Mouse (Mus musculus): ENCODE results near the gene Apom. TPM values are rescaled to one million over a fixed set of nuclear protein-coding genes. Genes with fewer than 3 reads are reported as not detected.

Gene Apom
- polyA plus RNA-seq, 2 experiments: 1.1 TPM; not detected in 1

DNA sequence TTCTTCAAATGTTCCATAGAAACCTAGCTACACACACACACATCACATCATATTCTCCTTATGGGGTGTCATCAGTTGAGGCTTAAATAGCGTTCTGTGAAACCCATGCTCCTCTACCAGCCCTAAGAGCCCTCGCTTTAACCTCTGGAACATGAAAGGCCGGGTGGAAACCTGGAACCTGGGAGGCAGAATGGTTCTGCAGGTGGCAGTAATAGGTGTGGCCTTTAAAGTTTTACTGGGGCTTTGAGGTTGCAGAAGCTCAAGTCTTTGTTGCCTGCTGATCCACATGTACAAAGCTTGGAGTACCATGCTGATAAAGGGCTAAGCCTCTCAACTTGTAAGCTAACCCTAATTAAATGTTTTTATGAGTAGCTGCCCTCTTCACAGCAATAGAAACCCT, 15.5 kb upstream of the Apom start:
- DNase-seq (ENCODE audit: low spot score) (no peak), ATAC-seq (ENCODE audit: low FRiP score, low read depth) (0 out of 2 replicates have a peak, but pooled peaks have one; percentile 1)
- Histone ChIP-seq H3K4me1 (ENCODE audit: control insufficient read depth, insufficient read depth, low read length) (no peaks in the 10 kb centered on the region), H3K9me3 (ENCODE audit: control insufficient read depth, low read length) (no peaks in the 10 kb centered on the region), H3K4me3 (replicated peaks; ENCODE audit: low read length) (no peak overlapping the region), H3K27me3 (ENCODE audit: control insufficient read depth, insufficient read depth, low read length) (no peaks in the 10 kb centered on the region), H3K27ac (replicated peaks; ENCODE audit: low read depth, low read length) (no peak overlapping the region), H3K36me3 (ENCODE audit: control insufficient read depth, insufficient read depth, low read length) (peaks cover 99% of the 10 kb centered on the region), H3K9ac (ENCODE audit: low read depth, low read length, severe bottlenecking) (no peak overlapping the region), H3K4me2 (replicated peaks; ENCODE audit: low read depth, low read length, severe bottlenecking) (no peak overlapping the region)
- WGBS: 39% methylated on average over 3 of the region's 3 CpGs
- no peak for TF ChIP-seq POLR2A (IDR thresholded peaks at IDR 0.05; ENCODE audit: borderline replicate concordance, extremely low read depth, insufficient read depth, insufficient read length)

DNA sequence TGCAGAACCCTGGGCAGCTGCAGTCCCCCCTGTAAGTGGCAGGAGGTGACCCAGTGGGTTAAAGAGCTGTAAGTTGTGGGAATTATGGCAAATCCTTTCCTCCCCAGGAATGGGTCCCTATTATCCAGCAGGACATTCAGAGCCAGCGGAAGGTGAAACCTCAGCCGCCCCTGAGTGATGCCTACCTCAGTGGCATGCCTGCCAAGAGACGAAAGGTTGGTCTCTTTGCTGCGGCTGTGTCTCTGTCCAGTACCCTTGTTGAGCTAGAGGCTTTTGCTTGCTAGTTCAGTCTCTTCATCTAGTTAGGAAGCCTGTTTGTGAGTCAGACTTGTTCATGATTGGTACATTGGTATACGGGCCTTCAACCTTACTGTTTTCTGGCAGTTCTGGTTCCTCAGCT, 14.3 kb upstream of the Apom start:
- Histone ChIP-seq H3K36me3 (ENCODE audit: control insufficient read depth, insufficient read depth, low read length) (peaks cover 99% of the 10 kb centered on the region), H3K27ac (replicated peaks; ENCODE audit: low read depth, low read length) (no peak overlapping the region), H3K27me3 (ENCODE audit: control insufficient read depth, insufficient read depth, low read length) (no peaks in the 10 kb centered on the region), H3K4me3 (replicated peaks; ENCODE audit: low read length) (no peak overlapping the region), H3K4me2 (replicated peaks; ENCODE audit: low read depth, low read length, severe bottlenecking) (no peak overlapping the region), H3K9ac (ENCODE audit: low read depth, low read length, severe bottlenecking) (no peak overlapping the region), H3K9me3 (ENCODE audit: control insufficient read depth, low read length) (no peaks in the 10 kb centered on the region), H3K4me1 (ENCODE audit: control insufficient read depth, insufficient read depth, low read length) (no peaks in the 10 kb centered on the region)
- 85% methylated on average over 5 of the region's 5 CpGs for WGBS
- ATAC-seq (ENCODE audit: low FRiP score, low read depth) (no peak), DNase-seq (ENCODE audit: low spot score) (no peak)
- TF ChIP-seq POLR2A (IDR thresholded peaks at IDR 0.05; ENCODE audit: borderline replicate concordance, extremely low read depth, insufficient read depth, insufficient read length): no peak

DNA sequence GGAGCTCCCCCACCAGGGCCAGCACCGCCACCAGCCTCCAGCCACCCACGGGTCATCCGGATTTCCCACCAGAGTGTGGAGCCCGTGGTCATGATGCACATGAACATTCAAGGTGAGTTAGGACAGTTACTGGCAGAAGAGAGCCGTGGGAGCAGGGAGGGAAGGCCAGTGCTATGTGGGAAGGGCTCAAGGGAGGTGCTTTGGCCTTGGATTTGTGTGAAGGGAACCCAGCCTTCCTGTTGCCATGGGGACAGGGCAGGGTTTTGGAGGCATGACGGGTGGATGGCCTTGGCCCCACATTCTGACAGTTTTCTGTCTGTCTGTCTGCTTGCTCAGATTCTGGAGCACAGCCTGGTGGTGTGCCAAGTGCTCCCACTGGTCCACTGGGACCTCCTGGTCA, 10.1 kb upstream of the Apom start:
- ATAC-seq (ENCODE audit: low FRiP score, low read depth): no peak
- Histone ChIP-seq H3K4me3 (replicated peaks; ENCODE audit: low read length) (no peak overlapping the region), H3K27ac (replicated peaks; ENCODE audit: low read depth, low read length) (no peak overlapping the region), H3K27me3 (ENCODE audit: control insufficient read depth, insufficient read depth, low read length) (no peaks in the 10 kb centered on the region), H3K4me1 (ENCODE audit: control insufficient read depth, insufficient read depth, low read length) (0 out of 2 replicates have a peak, but pooled peaks cover 3% of the 10 kb centered on the region), H3K36me3 (ENCODE audit: control insufficient read depth, insufficient read depth, low read length) (peaks cover 90% of the 10 kb centered on the region), H3K9ac (ENCODE audit: low read depth, low read length, severe bottlenecking) (no peak overlapping the region), H3K4me2 (replicated peaks; ENCODE audit: low read depth, low read length, severe bottlenecking) (no peak overlapping the region), H3K9me3 (ENCODE audit: control insufficient read depth, low read length) (no peaks in the 10 kb centered on the region)
- no peak for DNase-seq (ENCODE audit: low spot score)
- 90% methylated on average over 6 of the region's 6 CpGs for WGBS
- no peak for TF ChIP-seq POLR2A (IDR thresholded peaks at IDR 0.05; ENCODE audit: borderline replicate concordance, extremely low read depth, insufficient read depth, insufficient read length)

DNA sequence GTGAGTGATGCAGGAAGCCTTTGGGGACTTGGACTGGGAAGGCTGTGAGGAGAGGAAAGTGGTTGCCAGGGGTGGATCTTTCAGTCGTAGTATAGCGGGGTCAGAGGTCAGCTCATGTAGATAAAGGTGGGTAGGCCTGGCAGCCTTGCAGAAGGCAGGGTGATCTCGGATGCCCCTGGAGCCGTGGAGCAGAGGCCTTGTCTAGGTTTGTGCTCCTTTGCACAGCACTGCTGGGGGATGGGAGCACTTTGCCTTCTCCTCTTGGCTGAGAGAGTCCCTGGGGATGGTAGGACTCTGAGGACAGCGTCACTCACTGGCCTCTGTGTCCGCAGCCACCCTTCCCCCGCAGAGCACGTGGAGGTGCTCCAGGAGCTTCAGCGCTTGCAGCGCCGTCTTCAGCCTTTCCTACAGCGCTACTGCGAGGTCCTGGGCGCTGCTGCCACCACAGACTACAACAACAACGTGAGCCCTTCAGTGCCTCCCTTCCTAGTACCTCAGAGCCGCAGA, 8.7 kb upstream of the Apom start:
- Histone ChIP-seq H3K27ac (replicated peaks; ENCODE audit: low read depth, low read length) (no peak overlapping the region), H3K4me2 (replicated peaks; ENCODE audit: low read depth, low read length, severe bottlenecking) (no peak overlapping the region), H3K36me3 (ENCODE audit: control insufficient read depth, insufficient read depth, low read length) (peaks cover 76% of the 10 kb centered on the region), H3K9me3 (ENCODE audit: control insufficient read depth, low read length) (no peaks in the 10 kb centered on the region), H3K9ac (ENCODE audit: low read depth, low read length, severe bottlenecking) (no peak overlapping the region), H3K27me3 (ENCODE audit: control insufficient read depth, insufficient read depth, low read length) (no peaks in the 10 kb centered on the region), H3K4me1 (ENCODE audit: control insufficient read depth, insufficient read depth, low read length) (peaks cover 9% of the 10 kb centered on the region; the same call in 1 of the 2 replicates), H3K4me3 (replicated peaks; ENCODE audit: low read length) (no peak overlapping the region)
- ATAC-seq (ENCODE audit: low FRiP score, low read depth) (no peak), DNase-seq (ENCODE audit: low spot score) (no peak)
- WGBS: 84% methylated on average over 16 of the region's 16 CpGs
- no peak for TF ChIP-seq POLR2A (IDR thresholded peaks at IDR 0.05; ENCODE audit: borderline replicate concordance, extremely low read depth, insufficient read depth, insufficient read length)

DNA sequence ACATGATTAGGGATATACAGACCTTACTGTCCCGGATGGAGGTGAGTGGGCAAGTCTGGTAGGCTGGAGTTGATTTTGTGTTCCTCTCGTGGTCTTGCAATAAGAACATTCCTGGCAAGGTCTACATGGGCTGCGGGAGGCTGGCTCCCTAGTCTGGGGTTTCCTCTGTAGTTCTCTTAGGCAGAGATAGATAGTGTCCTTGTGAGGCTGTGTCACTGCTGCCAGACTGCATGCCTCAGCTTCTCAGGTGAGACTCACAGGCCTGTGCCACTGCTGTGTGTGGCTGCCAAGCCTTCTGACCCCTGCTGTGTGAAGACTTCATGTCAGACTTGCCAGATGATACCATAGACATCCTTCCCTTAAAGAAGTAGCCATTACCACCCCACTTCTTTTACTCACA, 7.4 kb upstream of the Apom start:
- Histone ChIP-seq H3K4me1 (ENCODE audit: control insufficient read depth, insufficient read depth, low read length) (peaks cover 9% of the 10 kb centered on the region; the same call in 1 of the 2 replicates), H3K9ac (ENCODE audit: low read depth, low read length, severe bottlenecking) (no peak overlapping the region), H3K4me2 (replicated peaks; ENCODE audit: low read depth, low read length, severe bottlenecking) (no peak overlapping the region), H3K9me3 (ENCODE audit: control insufficient read depth, low read length) (no peaks in the 10 kb centered on the region), H3K36me3 (ENCODE audit: control insufficient read depth, insufficient read depth, low read length) (peaks cover 63% of the 10 kb centered on the region), H3K27ac (replicated peaks; ENCODE audit: low read depth, low read length) (no peak overlapping the region), H3K27me3 (ENCODE audit: control insufficient read depth, insufficient read depth, low read length) (no peaks in the 10 kb centered on the region), H3K4me3 (replicated peaks; ENCODE audit: low read length) (no peak overlapping the region)
- DNase-seq (ENCODE audit: low spot score) (no peak), ATAC-seq (ENCODE audit: low FRiP score, low read depth) (no peak)
- 87% methylated on average over 3 of the region's 3 CpGs for WGBS
- no peak for TF ChIP-seq POLR2A (IDR thresholded peaks at IDR 0.05; ENCODE audit: borderline replicate concordance, extremely low read depth, insufficient read depth, insufficient read length)

All from limb, embryonic 14.5 days (tissue).